Mouse (Mus musculus) c-Kit-positive CD71-positive TER-119-positive erythroid progenitor cells, embryonic 14.5 days (primary cell): ENCODE results near the gene Svbp.
A peak's percentile ranks its signal among the peaks of the same experiment; 100 is the strongest.

Experiments
- DNase-seq: peaks from one replicate; pipeline ENCODE4 v3.0.0-alpha.2; 2013; ENCODE audit warnings: low spot score

The Svbp gene

GRCm38 (mm10) chr4:119194909-119195581 is at the start of gene Svbp:
Svbp (plus strand) TSS chr4:119195306.
- DNase-seq, result peak; percentile 88

- DNase-seq, result no peak
Observed at GRCm38 (mm10) chr4:119146816-119147215, 48.3 kb upstream of the Svbp start.

GRCm38 (mm10) chr4:119147347-119147746 is 47.8 kb upstream of the Svbp start:
- DNase-seq, result no peak

- no peak for DNase-seq
Observed at GRCm38 (mm10) chr4:119148741-119149140, 46.4 kb upstream of the Svbp start.

- DNase-seq, result peak; percentile 80
Observed at GRCm38 (mm10) chr4:119157186-119157585, 37.9 kb upstream of the Svbp start.

GRCm38 (mm10) chr4:119157891-119158290 is 37.2 kb upstream of the Svbp start:
- DNase-seq, result no peak

- DNase-seq, result no peak
Observed at GRCm38 (mm10) chr4:119161358-119161757, 33.7 kb upstream of the Svbp start.

- DNase-seq, result no peak
Observed at GRCm38 (mm10) chr4:119162990-119163389, 32.1 kb upstream of the Svbp start.

GRCm38 (mm10) chr4:119165916-119166315 is 29.2 kb upstream of the Svbp start:
- no peak for DNase-seq

- DNase-seq, result no peak
Observed at GRCm38 (mm10) chr4:119167068-119167467, 28.0 kb upstream of the Svbp start.

GRCm38 (mm10) chr4:119167663-119168062 is 27.4 kb upstream of the Svbp start:
- peak; percentile 90 for DNase-seq

GRCm38 (mm10) chr4:119172919-119173650 is 22.0 kb upstream of the Svbp start:
- no peak for DNase-seq

- DNase-seq, result peak; percentile 95
Observed at GRCm38 (mm10) chr4:119173851-119174453, 21.2 kb upstream of the Svbp start, which contains the start of gene Zfp691. Zfp691 (minus strand) TSS chr4:119174195.

GRCm38 (mm10) chr4:119177702-119178101 is 17.4 kb upstream of the Svbp start:
- no peak for DNase-seq

- no peak for DNase-seq
Observed at GRCm38 (mm10) chr4:119178331-119178730, 16.8 kb upstream of the Svbp start.

GRCm38 (mm10) chr4:119180133-119180707 is 14.9 kb upstream of the Svbp start:
- DNase-seq, result no peak

GRCm38 (mm10) chr4:119181456-119181855 is 13.7 kb upstream of the Svbp start:
- DNase-seq, result no peak

- no peak for DNase-seq
Observed at GRCm38 (mm10) chr4:119183525-119183924, 11.6 kb upstream of the Svbp start.

- no peak for DNase-seq
Observed at GRCm38 (mm10) chr4:119185771-119186170, 9.3 kb upstream of the Svbp start.

GRCm38 (mm10) chr4:119188060-119188785 is 6.9 kb upstream of the Svbp start:
- DNase-seq, result peak; percentile 71

- DNase-seq, result no peak
Observed at GRCm38 (mm10) chr4:119189392-119189791, 5.7 kb upstream of the Svbp start.

GRCm38 (mm10) chr4:119189864-119190263 is 5.2 kb upstream of the Svbp start, which contains the start of gene Ermap:
Ermap (minus strand) TSS chr4:119190011.
- peak; percentile 90 for DNase-seq
